Mouse (Mus musculus): Measurements from ENCODE around the gene Agxt.

Agxt gene

GRCm38 (mm10) chr1:93135036-93135526, at the start of gene Agxt:
Gene Agxt, plus strand, starts transcription at chr1:93135240.
- in situ Hi-C loops (cut with MboI) = no loop called here

DNA sequence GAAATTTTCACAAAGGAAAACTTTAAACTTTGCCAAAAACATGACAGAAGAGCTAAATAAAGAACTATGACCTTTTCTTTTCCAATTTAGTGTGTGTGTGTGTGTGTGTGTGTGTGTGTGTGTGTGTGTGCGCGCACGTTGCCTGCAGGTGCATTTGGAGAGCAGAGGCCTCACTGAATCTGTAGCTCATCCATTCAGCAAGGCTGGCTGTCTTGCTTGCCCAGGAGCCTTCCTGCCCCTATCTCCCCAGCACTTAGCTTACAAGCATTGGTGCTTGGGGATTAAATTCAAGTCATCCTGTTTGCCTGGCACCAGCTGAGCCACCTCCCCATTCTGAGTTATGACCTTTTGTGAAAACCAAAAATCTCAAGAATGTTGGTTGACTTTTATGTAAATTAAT, 42.5 kb upstream of the Agxt start:
- in situ Hi-C loops (cut with MboI) = no loop called here

DNA sequence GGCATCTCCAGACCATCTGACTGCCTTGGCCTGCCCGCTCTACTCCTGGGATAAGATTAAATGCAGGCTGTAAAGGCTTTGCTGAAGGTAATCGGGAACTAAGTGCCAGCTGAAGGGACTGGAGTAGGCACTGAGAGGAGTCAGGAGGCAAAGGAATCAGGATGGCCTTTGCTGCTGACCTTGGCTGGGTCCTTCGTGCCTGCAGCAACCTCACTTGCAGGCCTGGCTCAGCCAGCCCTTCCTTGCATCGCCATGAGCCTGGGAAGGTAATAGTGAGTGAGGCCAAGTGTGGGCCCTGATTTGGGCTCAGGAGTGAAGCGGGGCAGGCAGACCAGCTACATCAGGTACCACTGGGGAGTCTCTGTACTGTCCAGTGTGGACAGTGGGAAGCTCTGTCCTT, 36.1 kb upstream of the Agxt start:
- in situ Hi-C loops (cut with MboI) = no loop called here

DNA sequence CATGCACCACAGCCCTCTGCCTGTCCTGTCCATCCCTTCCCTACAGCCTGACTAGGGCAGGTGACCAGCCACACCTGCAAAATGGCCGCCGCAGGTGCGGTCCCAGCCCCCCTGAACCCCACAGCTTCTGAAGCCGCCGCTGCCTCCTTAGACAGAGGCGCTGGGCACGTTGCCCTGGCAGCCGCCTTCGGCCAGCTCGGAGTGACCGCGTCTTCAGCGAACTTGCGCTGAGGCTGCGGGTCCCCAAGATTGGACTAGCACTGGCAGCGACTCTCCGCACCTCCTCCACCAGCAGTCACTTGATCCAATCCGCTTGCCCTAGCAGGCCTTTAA, 34.8 kb upstream of the Agxt start:
- in situ Hi-C loops (cut with MboI) = no loop called here

GRCm38 (mm10) chr1:93100576-93101491, 34.2 kb upstream of the Agxt start:
- in situ Hi-C loops (cut with MboI) = no loop called here

DNA sequence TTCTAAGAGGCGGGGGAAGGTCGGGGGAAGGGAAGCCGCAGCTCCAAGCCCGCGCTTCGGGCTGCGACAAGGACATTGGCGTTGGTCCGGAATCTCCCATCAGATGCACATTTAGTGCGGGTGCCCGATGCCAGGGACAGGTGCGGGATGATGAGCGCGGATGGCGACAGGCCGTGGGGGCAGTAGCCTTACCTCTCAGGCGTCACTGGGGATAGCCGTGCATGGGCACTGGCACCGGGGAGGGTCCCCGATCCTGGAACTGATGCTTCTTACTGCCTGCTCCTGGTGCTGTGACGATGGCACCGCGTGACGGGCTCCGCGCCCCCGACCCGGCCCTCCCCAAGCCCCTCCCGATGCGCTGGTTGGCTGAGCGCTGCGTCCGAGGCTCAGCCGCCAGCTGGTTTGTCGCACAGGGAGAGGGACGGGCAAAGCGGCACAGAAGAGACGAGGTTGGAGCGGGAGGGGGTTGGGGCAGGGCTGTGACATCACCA, 33.4 kb upstream of the Agxt start, which contains the start of gene Kif1a:
Gene Kif1a, minus strand, starts transcription at position 381 of the 491 bp plus-strand sequence.
- in situ Hi-C loops (cut with MboI) = no loop called here

DNA sequence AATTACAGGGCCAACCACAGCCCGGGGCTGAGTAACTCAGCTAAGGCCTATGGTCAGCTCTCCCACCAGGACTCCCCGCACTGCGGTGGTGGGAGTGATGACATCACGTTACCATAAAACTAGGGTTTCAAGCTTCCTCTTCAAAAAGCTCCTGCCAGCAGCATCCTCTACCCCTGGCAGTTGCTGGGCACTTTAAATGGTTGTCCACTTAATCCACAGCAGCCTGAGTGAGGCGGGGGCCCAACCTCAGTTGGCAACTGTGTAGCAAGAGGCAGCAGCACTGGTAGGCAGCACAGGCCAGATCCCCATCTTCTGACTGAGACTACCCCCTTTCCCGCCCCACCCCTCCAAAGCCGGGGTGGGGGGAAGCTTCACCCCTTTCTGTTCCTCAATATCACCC, 32.3 kb upstream of the Agxt start:
- in situ Hi-C loops (cut with MboI) = no loop called here

GRCm38 (mm10) chr1:93114713-93115463, 20.2 kb upstream of the Agxt start:
- in situ Hi-C loops (cut with MboI) = no loop called here

DNA sequence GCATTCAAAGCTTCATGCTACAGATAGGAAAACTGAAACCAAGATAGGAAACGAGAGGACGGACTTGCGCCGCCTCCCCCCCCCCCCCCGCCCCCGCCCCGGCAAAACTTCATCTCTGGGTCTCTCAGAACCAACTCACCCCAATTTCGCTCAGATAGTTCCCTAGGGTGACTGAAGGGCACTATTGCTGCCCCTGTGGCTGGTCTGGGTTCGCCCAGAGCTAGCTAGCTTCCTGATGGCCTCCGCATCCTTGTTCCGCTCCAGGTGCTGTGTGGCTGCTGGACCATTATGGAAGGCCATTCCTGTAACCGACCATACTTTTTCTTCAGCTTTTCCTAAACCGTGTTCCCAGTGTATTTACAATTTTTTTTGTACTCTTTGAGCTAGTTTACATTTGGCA, 19.6 kb upstream of the Agxt start:
- in situ Hi-C loops (cut with MboI) = no loop called here

DNA sequence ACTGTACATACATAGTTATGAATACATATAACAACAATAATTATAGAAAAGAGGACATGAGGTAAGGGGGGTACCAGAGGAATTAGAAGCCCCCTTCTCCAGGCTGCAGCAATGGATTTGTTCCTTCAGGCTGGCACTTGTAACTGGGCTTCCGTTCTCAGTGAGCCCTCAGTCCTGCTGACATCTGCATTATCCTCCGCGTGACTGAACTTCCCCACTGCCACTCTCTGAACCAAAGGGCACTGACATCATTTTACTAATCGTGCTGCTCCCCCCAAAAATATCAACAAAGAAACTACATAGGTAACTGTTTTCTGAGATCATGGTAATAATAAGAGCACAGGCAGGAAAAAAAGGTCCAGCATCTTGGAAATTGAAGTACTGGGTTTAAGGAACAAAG, 16.2 kb upstream of the Agxt start:
- in situ Hi-C loops (cut with MboI) = no loop called here

- in situ Hi-C loops (cut with MboI) = no loop called here
Observed at GRCm38 (mm10) chr1:93123179-93123854, 11.7 kb upstream of the Agxt start.

- in situ Hi-C loops (cut with MboI) = no loop called here
Observed at GRCm38 (mm10) chr1:93124066-93124465, 11.0 kb upstream of the Agxt start.

DNA sequence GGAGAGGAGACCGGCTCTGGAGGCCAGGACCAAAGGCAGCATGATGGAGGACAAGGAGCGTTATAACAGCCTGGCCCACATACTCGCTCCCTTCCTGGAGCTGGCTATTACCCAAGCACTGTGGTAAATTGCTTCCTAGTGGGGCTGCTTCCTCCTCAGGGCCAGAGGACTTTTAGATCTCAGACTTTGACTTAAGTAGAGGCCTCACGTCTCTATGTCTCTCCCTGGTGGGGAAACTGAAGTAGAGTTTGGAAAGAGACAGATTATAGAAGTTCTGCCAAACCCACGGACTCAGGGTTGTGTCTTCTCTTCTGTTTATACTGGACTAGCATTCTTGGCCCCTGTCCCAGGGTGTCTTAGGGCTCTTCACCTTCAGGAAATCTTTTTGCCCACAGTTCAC, 9.8 kb upstream of the Agxt start:
- in situ Hi-C loops (cut with MboI) = no loop called here

DNA sequence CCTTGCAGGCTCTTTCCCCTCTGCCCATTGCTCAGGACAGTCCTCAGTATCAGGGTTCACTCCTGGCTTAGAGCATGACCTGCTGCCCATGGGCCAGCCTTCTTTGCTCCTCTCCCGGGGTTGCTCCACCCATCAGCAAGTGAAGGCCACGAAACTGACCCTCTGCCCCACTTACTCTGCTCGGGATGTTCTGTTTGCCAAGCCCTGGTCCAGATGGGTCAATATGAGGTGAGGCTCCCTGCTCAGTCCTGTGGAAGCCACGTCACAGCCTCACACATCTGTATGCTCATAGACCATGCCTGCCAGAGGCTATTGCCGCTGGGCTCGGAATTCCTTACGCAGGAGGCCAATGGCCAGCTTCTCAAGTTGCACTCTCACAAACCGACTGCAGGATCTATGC, 6.8 kb upstream of the Agxt start:
- in situ Hi-C loops (cut with MboI) = no loop called here

DNA sequence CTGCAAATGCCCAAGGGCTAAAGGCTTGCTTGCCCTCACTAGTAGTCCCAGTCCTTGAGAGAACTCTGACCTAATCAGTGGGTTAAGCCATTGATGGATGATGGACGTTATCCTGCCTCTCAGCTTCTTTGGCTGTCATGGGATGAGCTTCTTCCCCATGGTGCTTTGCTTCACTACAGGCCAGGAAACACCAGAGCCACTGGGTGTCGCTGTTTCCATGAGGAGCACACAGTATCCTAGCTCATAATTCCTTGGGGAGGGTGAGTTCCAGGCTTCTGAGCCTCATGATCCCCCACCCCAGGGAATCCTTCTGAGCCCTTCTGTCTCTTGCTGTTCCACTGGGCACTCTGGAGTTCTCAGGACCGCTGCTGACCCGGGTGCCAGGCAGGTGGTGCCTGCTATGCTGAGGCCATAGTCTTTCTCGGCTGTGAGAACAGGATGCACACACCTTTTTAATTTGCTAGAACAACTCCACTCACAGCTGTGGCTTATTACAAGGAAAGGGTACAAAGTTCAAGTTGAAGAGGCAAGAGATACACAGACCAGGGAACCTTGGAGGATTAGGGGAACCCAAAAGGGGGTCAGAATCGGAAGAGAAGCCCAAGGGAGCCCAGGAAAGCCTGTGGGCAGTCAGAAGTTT, 6.2 kb upstream of the Agxt start:
- in situ Hi-C loops (cut with MboI) = no loop called here

DNA sequence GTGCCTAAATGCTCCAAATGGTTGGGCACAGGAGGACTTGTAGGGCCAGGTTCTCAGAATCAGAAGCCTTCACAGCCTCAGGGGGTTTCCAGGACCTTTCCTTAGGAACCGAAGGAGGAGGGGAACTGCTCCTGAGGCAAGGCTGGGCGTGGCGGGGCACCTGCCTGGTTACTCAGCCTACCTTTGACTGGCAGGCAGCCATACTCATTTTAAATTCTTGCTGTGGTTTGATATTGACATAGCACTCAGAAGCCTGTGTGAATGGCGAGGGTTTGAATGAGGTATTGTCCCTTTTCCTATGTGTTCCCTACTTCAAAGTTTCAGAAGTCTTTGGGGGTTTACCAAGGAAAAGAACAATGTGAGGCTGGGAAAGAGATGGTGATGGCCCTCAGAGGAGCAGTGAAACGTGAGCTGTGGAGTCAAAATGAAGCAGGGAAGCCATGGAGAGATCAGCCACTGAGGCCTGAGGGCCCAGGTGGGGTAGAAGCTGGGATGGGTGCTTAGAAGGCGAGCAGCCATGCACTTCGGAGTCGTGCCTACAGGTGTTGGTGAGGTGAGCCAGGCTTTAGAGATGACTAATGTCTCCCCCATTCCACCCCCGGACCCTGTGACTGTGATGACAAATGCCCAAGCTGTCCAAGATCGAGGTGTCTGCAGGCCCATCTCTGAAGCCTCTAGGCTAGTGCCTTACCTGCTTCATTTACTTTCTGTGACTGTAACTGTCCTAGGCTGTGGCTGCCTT, 4.6 kb upstream of the Agxt start:
- in situ Hi-C loops (cut with MboI) = no loop called here

DNA sequence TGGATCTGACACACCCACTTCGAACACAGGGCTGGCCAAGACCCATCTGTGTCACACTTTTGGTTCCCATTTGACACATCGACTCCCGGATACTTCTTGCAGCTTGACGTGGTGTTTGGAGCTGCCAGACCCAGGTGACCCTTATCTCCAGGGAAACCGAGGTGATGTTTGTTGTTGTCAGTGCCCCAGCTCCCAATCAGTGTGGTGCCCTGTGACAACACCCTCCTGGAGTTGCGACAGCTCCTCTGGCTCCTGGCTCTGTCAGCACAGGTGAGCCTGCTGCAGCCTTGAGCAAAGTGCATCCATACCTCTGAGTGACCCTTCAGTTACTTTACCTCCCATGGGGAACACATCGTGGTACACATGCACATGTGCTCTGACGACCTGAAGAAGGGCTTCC, 2.4 kb upstream of the Agxt start:
- in situ Hi-C loops (cut with MboI) = no loop called here

DNA sequence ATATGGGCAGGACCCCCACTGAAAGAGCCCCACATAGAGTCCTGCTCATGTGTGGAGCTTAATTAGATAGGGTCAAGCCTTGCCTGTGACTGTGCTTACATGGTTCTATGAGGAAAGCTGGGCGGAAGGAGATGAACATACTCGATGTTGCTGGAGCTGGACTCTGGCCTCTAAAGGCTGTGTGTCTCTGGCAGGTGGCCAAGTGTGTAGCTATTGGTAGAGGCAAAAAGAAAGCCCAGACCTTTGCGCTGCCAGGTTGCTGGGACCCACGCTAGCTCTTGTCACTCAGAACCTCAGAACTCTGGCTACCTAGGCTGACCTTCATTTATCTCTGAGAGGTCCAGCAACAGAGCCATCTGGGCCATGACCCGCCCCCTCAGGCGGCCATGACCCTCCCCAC, 3.5 kb downstream of the Agxt start:
- in situ Hi-C loops (cut with MboI) = no loop called here

- in situ Hi-C loops (cut with MboI) = no loop called here
Observed at GRCm38 (mm10) chr1:93139713-93140112, 4.7 kb downstream of the Agxt start.

DNA sequence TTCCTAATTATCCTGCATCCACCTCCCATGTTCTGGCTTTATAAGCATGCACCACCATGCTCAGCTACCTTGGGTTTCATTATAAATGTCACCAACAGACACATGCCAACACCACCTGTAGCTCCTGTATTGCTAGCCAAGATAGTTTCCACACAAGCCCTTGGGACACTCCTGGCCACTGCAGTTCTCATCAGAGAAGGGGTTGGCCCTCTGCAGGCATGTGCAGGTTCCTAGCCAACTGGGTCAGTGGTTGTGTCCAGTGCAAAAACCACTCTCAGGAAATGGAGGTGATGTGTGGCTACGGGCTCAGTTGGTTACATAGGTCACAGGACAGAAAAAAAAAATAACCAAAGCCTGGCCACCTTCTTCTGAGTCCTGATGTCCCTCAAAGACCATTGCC, 7.8 kb downstream of the Agxt start:
- in situ Hi-C loops (cut with MboI) = no loop called here

DNA sequence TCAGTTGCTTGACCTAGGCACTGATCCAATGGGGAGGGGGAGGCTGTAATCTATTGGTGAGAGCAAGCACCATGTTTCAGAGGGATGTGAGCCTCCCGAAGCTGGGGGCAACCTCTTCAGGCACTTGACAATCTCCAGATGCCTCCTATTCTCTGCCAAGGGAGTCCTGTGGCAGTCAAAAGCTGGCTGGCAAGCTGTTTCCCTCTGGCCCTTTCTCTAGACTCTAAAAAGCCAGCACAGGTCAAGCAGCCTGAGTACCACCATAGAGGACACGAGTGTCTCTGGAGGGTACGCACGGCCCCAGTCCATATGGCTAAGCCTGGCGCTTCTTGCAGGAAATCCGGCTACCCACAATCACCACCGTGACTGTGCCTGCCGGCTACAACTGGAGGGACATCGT, 9.1 kb downstream of the Agxt start:
- in situ Hi-C loops (cut with MboI) = no loop called here

Measured in mature B cell (primary cell).